Comparison of ENCODE assay signal across 15 mouse cellular contexts in the genomic region with DNA sequence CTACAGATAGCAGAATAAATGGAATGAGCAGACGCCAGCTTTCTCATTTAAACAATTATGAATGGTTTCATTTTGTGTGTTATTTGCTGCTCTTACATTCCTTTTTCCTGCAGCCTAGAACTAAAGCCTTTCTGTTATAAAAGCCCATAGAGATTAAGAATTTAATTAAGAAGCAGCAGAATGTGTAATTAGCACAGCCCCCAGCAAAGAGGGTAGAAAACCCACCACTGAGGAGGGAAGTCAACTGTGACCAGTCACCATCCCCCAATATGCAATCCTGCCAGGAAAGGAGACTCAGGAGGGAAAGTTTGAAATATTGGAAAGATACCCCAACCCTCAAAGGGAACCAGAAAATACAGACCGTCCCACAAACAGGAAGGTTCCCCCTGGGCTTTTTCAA.
"Had no signal": no experiment of that assay in that cellular context is flagged by ENCODE, and none has a peak within 500 bp of the region (broad histone marks: within the 10 kb centered on the region; RNA-seq: fewer than 3 reads in every experiment).

No protein-coding gene starts in this region.

- H3K27ac ChIP-seq: kidney, postnatal 0 days; layer of hippocampus, adult 2 months; left cerebral cortex, adult 2 months; liver, embryonic 13.5 days; midbrain, embryonic 12.5 days; neural tube, embryonic 12.5 days had no signal

- H3K4me2 ChIP-seq: liver, embryonic 13.5 days; midbrain, embryonic 12.5 days; neural tube, embryonic 12.5 days had no signal

- H3K27me3 ChIP-seq: liver, embryonic 13.5 days; midbrain, embryonic 12.5 days; neural tube, embryonic 12.5 days had no signal

- H3K36me3 ChIP-seq: liver, embryonic 13.5 days; midbrain, embryonic 12.5 days; neural tube, embryonic 12.5 days had no signal

- ATAC-seq: intestine, postnatal 0 days had no signal

- H3K4me3 ChIP-seq: layer of hippocampus, adult 2 months; left cerebral cortex, adult 2 months; liver, embryonic 13.5 days; midbrain, embryonic 12.5 days; neural tube, embryonic 12.5 days had no signal

- DNase-seq: kidney, adult 2 months; kidney, postnatal 25 days; layer of hippocampus, postnatal 36 days; liver, embryonic 13.5 days; lung, adult 2 months; lung, postnatal 14 days; lung, postnatal 4 days; thymus, adult 18-20 months; thymus, postnatal 36 days had no signal

- H3K9me3 ChIP-seq: liver, embryonic 13.5 days; midbrain, embryonic 12.5 days; neural tube, embryonic 12.5 days had no signal

- H3K4me1 ChIP-seq: liver, embryonic 13.5 days; neural tube, embryonic 12.5 days had no signal

- H3K9ac ChIP-seq: liver, embryonic 13.5 days; midbrain, embryonic 12.5 days; neural tube, embryonic 12.5 days had no signal
